Mouse (Mus musculus) olfactory bulb, adult 2 months (tissue): ENCODE results near the gene Afdn.

Experiments
- CTCF ChIP-seq: fragments of 200-500 bp; IDR thresholded peaks from 2 replicates; pipeline ENCODE4 v1.5.1; 2012; ENCODE audit warnings: low read depth, mild to moderate bottlenecking, low read length, moderate library complexity; ENCODE audit not compliant: insufficient read depth
- POLR2A ChIP-seq: fragments of 200-500 bp; IDR thresholded peaks from 2 replicates; pipeline ENCODE4 v1.6.1; 2012; ENCODE audit warnings: mild to moderate bottlenecking, low read depth, low read length, moderate library complexity; ENCODE audit not compliant: insufficient read depth

- TF ChIP-seq CTCF (no peak), POLR2A (no peak)
These were observed 130.6 kb downstream of the Afdn start for GRCm38 (mm10) chr17:13890932-13891331.
